Mouse (Mus musculus): ENCODE data around the gene Ece2.

GRCm38 (mm10) chr16:20675213-20675612 lies 45.6 kb downstream of the Ece2 start:
- no peak for TF ChIP-seq CTCF (conservative IDR thresholded peaks at IDR 0.05; ENCODE audit: low read length)
- no peak for TF ChIP-seq NANOG (IDR thresholded peaks at IDR 0.05; ENCODE audit: borderline replicate concordance, low read length)
- TF ChIP-seq POU5F1 (IDR thresholded peaks at IDR 0.05; ENCODE audit: borderline replicate concordance, low read length), result no peak

All from E14TG2a.4 (cell line).